In the genomic region with DNA sequence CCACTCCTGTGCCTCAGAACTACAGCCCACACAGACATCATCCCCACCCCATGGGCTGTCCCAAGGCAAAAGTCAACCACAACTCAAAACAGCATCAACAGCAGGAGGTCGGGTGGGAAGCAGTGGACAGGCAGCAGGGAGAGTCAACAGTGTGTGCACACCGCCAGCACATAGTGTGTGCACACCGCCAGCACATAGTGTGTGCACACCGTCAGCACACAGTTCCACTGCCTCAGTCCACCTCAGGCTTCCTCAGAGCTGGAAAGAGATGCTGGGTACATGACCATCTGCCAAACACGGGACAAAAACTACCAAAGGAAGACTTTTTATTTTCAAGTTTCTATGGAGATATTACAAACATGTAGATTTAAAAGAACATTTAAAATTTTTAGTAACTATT, we compare ENCODE assay signal across 24 mouse cellular contexts. TPM values are rescaled to one million over a fixed set of nuclear protein-coding genes. Genes with fewer than 3 reads are reported as not detected.
DNase-seq lines count a peak whose midpoint lies in the region; ATAC-seq and TF ChIP-seq lines count a peak whose summit lies in the region.
"Had no signal": no experiment of that assay in that cellular context is flagged by ENCODE, and none has a peak within 500 bp of the region (broad histone marks: within the 10 kb centered on the region; RNA-seq: fewer than 3 reads in every experiment).

No protein-coding gene starts in this region.

- DNase-seq in hindbrain, postnatal 0 days (ENCODE audit: low spot score): no peak
- DNase-seq in hindbrain, embryonic 10.5 days (ENCODE audit: low spot score): no peak
- DNase-seq in CH12.LX (ENCODE audit: extremely low read depth) (no peak), G1E (ENCODE audit: low spot score) (no peak)
- no peak for DNase-seq in thymus, postnatal 25 days
- DNase-seq in right cerebral cortex, adult 2 months (ENCODE audit: low spot score in 2 of 2): no peak
- no peak for DNase-seq in heart, embryonic 10.5 days (ENCODE audit: low spot score)
- DNase-seq: adrenal gland, adult 8-10 months; adrenal gland, postnatal 14 days; adrenal gland, postnatal 36 days; cerebellum, adult 11-12 months; cerebellum, adult 2 months; cerebellum, adult 9-10 months; cerebellum, postnatal 10 days; cerebellum, postnatal 25 days had no signal

- TF ChIP-seq EP300 in CH12.LX (IDR thresholded peaks at IDR 0.05; ENCODE audit: low read length): no peak

- no peak for TF ChIP-seq CTCF in hindbrain, postnatal 0 days (IDR thresholded peaks at IDR 0.05; ENCODE audit: low read depth)
- no peak for TF ChIP-seq CTCF in CH12.LX (conservative IDR thresholded peaks at IDR 0.05 in 1 of 2, IDR thresholded peaks at IDR 0.05 in 1 of 2; ENCODE audit: low read depth in 2 of 2, low read length in 2 of 2)
- TF ChIP-seq CTCF in G1E (IDR thresholded peaks at IDR 0.05; ENCODE audit: low read depth, low read length): no peak

- TF ChIP-seq POLR2A in CH12.LX (IDR thresholded peaks at IDR 0.05; ENCODE audit: low read depth, low read length): no peak

- H3K9me3 ChIP-seq in hindbrain, postnatal 0 days (ENCODE audit: low read length): no peaks in the 10 kb centered on the region
- H3K9me3 ChIP-seq in hindbrain, embryonic 10.5 days: no peaks in the 10 kb centered on the region
- no peaks in the 10 kb centered on the region for H3K9me3 ChIP-seq in CH12.LX (replicated peaks; ENCODE audit: low read length)
- no peaks in the 10 kb centered on the region for H3K9me3 ChIP-seq in G1E (replicated peaks)
- H3K9me3 ChIP-seq in heart, embryonic 10.5 days: no peaks in the 10 kb centered on the region
- H3K9me3 ChIP-seq: embryonic facial prominence, embryonic 10.5 days; embryonic facial prominence, embryonic 12.5 days; forebrain, embryonic 10.5 days; forebrain, embryonic 12.5 days had no signal

- H3K27me3 ChIP-seq in hindbrain, postnatal 0 days (ENCODE audit: insufficient read depth, low read length): no peaks in the 10 kb centered on the region
- no peaks in the 10 kb centered on the region for H3K27me3 ChIP-seq in hindbrain, embryonic 10.5 days (ENCODE audit: insufficient read depth, poor library complexity, severe bottlenecking)
- H3K27me3 ChIP-seq in CH12.LX (replicated peaks) (no peaks in the 10 kb centered on the region), G1E (ENCODE audit: insufficient read depth, low read length) (no peaks in the 10 kb centered on the region)
- H3K27me3 ChIP-seq in heart, embryonic 10.5 days (ENCODE audit: insufficient read depth, poor library complexity, severe bottlenecking): no peaks in the 10 kb centered on the region
- H3K27me3 ChIP-seq: embryonic facial prominence, embryonic 12.5 days; forebrain, embryonic 12.5 days; Patski had no signal

- H3K4me1 ChIP-seq in hindbrain, postnatal 0 days (ENCODE audit: insufficient read depth, low read length): no peaks in the 10 kb centered on the region
- no peaks in the 10 kb centered on the region for H3K4me1 ChIP-seq in hindbrain, embryonic 10.5 days (replicated peaks)
- peaks cover 0 to 13% of the 10 kb centered on the region in 2 experiments; a peak in 2 of 4 replicates for H3K4me1 ChIP-seq in CH12.LX (ENCODE audit: control insufficient read depth in 1 of 2, insufficient read depth in 2 of 2)
- H3K4me1 ChIP-seq in G1E (ENCODE audit: insufficient read depth, low read depth, low read length): no peaks in the 10 kb centered on the region; the same call in 1 of the 2 replicates
- no peaks in the 10 kb centered on the region for H3K4me1 ChIP-seq in heart, embryonic 10.5 days
- H3K4me1 ChIP-seq: embryonic facial prominence, embryonic 10.5 days; embryonic facial prominence, embryonic 12.5 days; forebrain, embryonic 10.5 days; forebrain, embryonic 12.5 days had no signal

- no peak overlapping the region for H3K4me3 ChIP-seq in hindbrain, postnatal 0 days (ENCODE audit: low read length)
- H3K4me3 ChIP-seq in hindbrain, embryonic 10.5 days: no peak overlapping the region
- H3K4me3 ChIP-seq in CH12.LX (replicated peaks in 1 of 3; ENCODE audit: low read depth in 2 of 3, low read length in 2 of 3, poor library complexity in 1 of 3): no peak overlapping the region
- H3K4me3 ChIP-seq in G1E (ENCODE audit: low read depth, low read length): peak overlapping the region; percentile 23; the same call in 1 of the 2 replicates
- no peak overlapping the region for H3K4me3 ChIP-seq in heart, embryonic 10.5 days
- H3K4me3 ChIP-seq: embryonic facial prominence, embryonic 10.5 days; embryonic facial prominence, embryonic 12.5 days; erythroblast, embryonic 14.5 days; forebrain, embryonic 10.5 days; forebrain, embryonic 12.5 days had no signal

- no peak overlapping the region for H3K9ac ChIP-seq in hindbrain, postnatal 0 days (replicated peaks; ENCODE audit: low read length)
- no peak overlapping the region for H3K9ac ChIP-seq in CH12.LX (ENCODE audit: insufficient read depth, low read depth)
- H3K9ac ChIP-seq: embryonic facial prominence, embryonic 12.5 days; forebrain, embryonic 12.5 days had no signal

- no peak for TF ChIP-seq RAD21 in CH12.LX (IDR thresholded peaks at IDR 0.05; ENCODE audit: low read depth, low read length)

- no peak overlapping the region for H3K27ac ChIP-seq in hindbrain, postnatal 0 days
- H3K27ac ChIP-seq in hindbrain, embryonic 10.5 days: no peak overlapping the region
- H3K27ac ChIP-seq in CH12.LX (ENCODE audit: insufficient read depth, low read depth): no peak overlapping the region
- H3K27ac ChIP-seq in heart, embryonic 10.5 days: no peak overlapping the region
- H3K27ac ChIP-seq: embryonic facial prominence, embryonic 10.5 days; embryonic facial prominence, embryonic 12.5 days; forebrain, embryonic 10.5 days; forebrain, embryonic 12.5 days had no signal

- in situ Hi-C loops in CH12.LX (cut with MboI; ENCODE audit: low pct_ligation_motif_present, low pct_unique_long_range_greater_than_20kb, low sequenced_read_pairs): no loop called here

- no peak overlapping the region for H3K4me2 ChIP-seq in hindbrain, postnatal 0 days (ENCODE audit: low read depth, low read length)
- no peak overlapping the region for H3K4me2 ChIP-seq in CH12.LX (ENCODE audit: insufficient read depth, low read depth, poor library complexity, severe bottlenecking)
- H3K4me2 ChIP-seq: embryonic facial prominence, embryonic 12.5 days; forebrain, embryonic 12.5 days had no signal

- H3K79me2 ChIP-seq in CH12.LX (replicated peaks; ENCODE audit: control insufficient read depth, extremely low read depth, insufficient read depth, poor library complexity, severe bottlenecking): no peaks in the 10 kb centered on the region

- 90% methylated on average over 5 of the region's 5 CpGs for WGBS in hindbrain, postnatal 0 days
- 92% methylated on average over 5 of the region's 5 CpGs for WGBS in hindbrain, embryonic 10.5 days
- WGBS in heart, embryonic 10.5 days: 90% methylated on average over 5 of the region's 5 CpGs

- 0 out of 2 replicates have a peak, but pooled peaks have one; percentile 31 for ATAC-seq in hindbrain, postnatal 0 days
- ATAC-seq in G1E (ENCODE audit: extremely low read depth, insufficient number of reproducible peaks, low FRiP score, poor library complexity, severe bottlenecking): no peak
- ATAC-seq in erythroblast, adult 5-6 weeks (replicated peaks; ENCODE audit: low FRiP score, poor library complexity, severe bottlenecking): 0 out of 2 replicates have a peak, but pooled peaks have one; percentile 32
- ATAC-seq: activated CD4-positive, CD25-positive, alpha-beta regulatory T cell, adult 4 months; forebrain, embryonic 14.5 days; Patski had no signal

- peaks cover 40% of the 10 kb centered on the region for H3K36me3 ChIP-seq in hindbrain, postnatal 0 days (ENCODE audit: insufficient read depth, low read length)
- H3K36me3 ChIP-seq in hindbrain, embryonic 10.5 days: peaks cover 88% of the 10 kb centered on the region
- H3K36me3 ChIP-seq in CH12.LX (replicated peaks in 1 of 2; ENCODE audit: control insufficient read depth in 1 of 2, insufficient read depth in 1 of 2, low read length in 1 of 2) (peaks cover 45 to 65% of the 10 kb centered on the region in 2 experiments), G1E (replicated peaks) (peaks cover 81% of the 10 kb centered on the region)
- peaks cover 76% of the 10 kb centered on the region for H3K36me3 ChIP-seq in heart, embryonic 10.5 days

- dilution Hi-C loops in CH12.LX (cut with MboI; ENCODE audit: extremely low pct_ligation_motif_present, extremely low pct_unique_long_range_greater_than_20kb, low sequenced_read_pairs): no loop called here

TF ChIP-seq in CH12.LX, 34 proteins besides CTCF, POLR2A, EP300 and RAD21:
- TF ChIP-seq ZMIZ1 (IDR thresholded peaks at IDR 0.05; ENCODE audit: low read depth, low read length) (no peak), MEF2A (IDR thresholded peaks at IDR 0.05; ENCODE audit: borderline replicate concordance, low read depth, low read length) (no peak), MAX (IDR thresholded peaks at IDR 0.05; ENCODE audit: low read length) (no peak), ZKSCAN1 (IDR thresholded peaks at IDR 0.05; ENCODE audit: borderline replicate concordance, low read depth, low read length) (peak; percentile 25; the same call in 1 of the 2 replicates)

RNA-seq across cellular contexts. Expression of a gene that starts 47.3 kb away (rescaled TPM):
- 43.5 and 45.2 TPM in 2 replicates for total RNA-seq in hindbrain, postnatal 0 days (2014; rRNA removed)
- 12.4 and 13.1 TPM in 2 replicates for polyA plus RNA-seq in hindbrain, postnatal 0 days (2015; fragmentation: Nextera tagmentation; extraction: Ambion mirVana)
- polyA plus RNA-seq in hindbrain, embryonic 10.5 days (2016; fragmentation: Nextera tagmentation; extraction: Ambion mirVana): 16.9 and 19.6 TPM in 2 replicates
- total RNA-seq in CH12.LX (2012; rRNA removed) (15.9 and 16.2 TPM in 2 replicates), CH12.LX (2014; rRNA removed) (11.7 and 13.6 TPM in 2 replicates), G1E (2014; fragmentation: Nextera tagmentation) (52.4 and 59.4 TPM in 2 replicates), G1E (2017) (51.8 and 64.0 TPM in 2 replicates)
- polyA plus RNA-seq in CH12.LX (2012; ENCODE audit: insufficient read length, low read depth) (17.7 and 19.1 TPM in 2 replicates), G1E (2012) (38.6 and 49.8 TPM in 2 replicates)
- total RNA-seq in erythroblast, adult 5-6 weeks (2015; ENCODE audit: low replicate concordance): 11.1 and 13.0 TPM in 2 replicates
- total RNA-seq in erythroblast, adult 5-6 weeks (2017; ENCODE audit: low replicate concordance): 38.5 and 39.0 TPM in 2 replicates
- 12.1 and 18.8 TPM in 2 replicates for polyA plus RNA-seq in heart, embryonic 10.5 days (2016; fragmentation: Nextera tagmentation; extraction: Ambion mirVana)
